Mouse (Mus musculus) neural tube, embryonic 14.5 days (tissue): ENCODE results near the gene Negr1. TPM values are rescaled to one million over a fixed set of nuclear protein-coding genes. Genes with fewer than 3 reads are reported as not detected.

Source experiments
- ATAC-seq: fragments of 200-750 bp; cut with Nextera tagmentation; 2 replicates; pipeline ENCODE4 v1.8.0; 2017; ENCODE audit warnings: low read depth, mild to moderate bottlenecking, moderate TSS enrichment, moderate library complexity
- H3K27ac ChIP-seq: fragments of 300-500 bp; sonication (generic); 2 replicates; pipeline ENCODE4 v1.5.1; 2014; ENCODE audit warnings: low read depth, mild to moderate bottlenecking, control low read depth, low read length, moderate library complexity, mixed read lengths
- H3K27me3 ChIP-seq: fragments of 300-500 bp; sonication (generic); 2 replicates; pipeline ENCODE4 v1.6.1; 2014; ENCODE audit warnings: low read length; ENCODE audit not compliant: control insufficient read depth, insufficient read depth
- H3K36me3 ChIP-seq: fragments of 300-500 bp; sonication (generic); 2 replicates; pipeline ENCODE4 v1.6.1; 2014; ENCODE audit warnings: low read length, mixed read lengths; ENCODE audit not compliant: control insufficient read depth, insufficient read depth
- H3K4me1 ChIP-seq: fragments of 300-500 bp; sonication (generic); 2 replicates; pipeline ENCODE4 v1.6.1; 2014; ENCODE audit warnings: low read length; ENCODE audit not compliant: control insufficient read depth, insufficient read depth
- H3K4me2 ChIP-seq: fragments of 300-500 bp; sonication (generic); 2 replicates; pipeline ENCODE4 v1.6.1; 2014; ENCODE audit warnings: mild to moderate bottlenecking, low read depth, low read length, control low read depth
- H3K4me3 ChIP-seq: fragments of 300-500 bp; sonication (generic); 2 replicates; pipeline ENCODE4 v1.5.1; 2014; ENCODE audit warnings: low read depth, low read length, control low read depth, mixed read lengths
- H3K9ac ChIP-seq: fragments of 300-500 bp; sonication (generic); replicated peaks from 2 replicates; pipeline ENCODE4 v1.6.1; 2014; ENCODE audit warnings: low read depth, mild to moderate bottlenecking, control low read depth, low read length, mixed read lengths
- H3K9me3 ChIP-seq: fragments of 300-500 bp; sonication (generic); 2 replicates; pipeline ENCODE4 v1.6.1; 2016; ENCODE audit warnings: low read length; ENCODE audit not compliant: control insufficient read depth
- WGBS: fragments of 180-500 bp; shearing (Covaris S2); extraction: QIAGEN DNeasy Blood & Tissue Kit; methylation state at CpG from one replicate; pipeline ENCODE4 v1.1.7; 2014; 5-methylcytosine and 5-hydroxymethylcytosine counted together
- polyA plus RNA-seq: library from polyadenylated mRNA; unstranded; fragments of >200 nt; fragmentation: Nextera tagmentation; extraction: Ambion mirVana; gene quantifications from 2 replicates; pipeline ENCODE4 v1.2.1, GENCODE M21; 2014

Negr1 gene
- polyA plus RNA-seq, 1 experiment from 2014 or later, result 47.7 TPM

DNA sequence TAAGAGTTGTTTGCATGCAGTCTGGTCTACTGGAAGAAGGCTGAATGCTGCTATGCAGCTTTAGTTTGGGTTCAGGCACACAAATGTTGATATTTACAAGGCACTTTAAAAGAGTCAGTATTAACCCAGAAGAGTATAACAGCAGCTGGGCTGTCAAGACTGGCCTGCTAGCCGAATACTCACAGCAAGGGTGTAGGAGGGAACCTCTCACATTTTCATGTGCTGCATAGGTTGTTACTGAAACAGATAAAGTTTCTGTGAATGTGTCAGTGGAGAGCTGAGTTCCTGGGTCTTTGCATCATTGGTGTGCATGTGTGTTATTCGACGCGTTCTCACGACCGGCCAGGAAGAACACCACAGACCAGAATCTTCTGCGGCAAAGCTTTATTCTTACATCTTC lies 237.6 kb downstream of the Negr1 start:
- 94% methylated on average over 7 of the region's 7 CpGs for WGBS
- no peak overlapping the region for H3K27ac ChIP-seq
- H3K9me3 ChIP-seq, result no peaks in the 10 kb centered on the region
- H3K4me1 ChIP-seq, result no peaks in the 10 kb centered on the region
- H3K9ac ChIP-seq, result no peak overlapping the region
- H3K27me3 ChIP-seq, result no peaks in the 10 kb centered on the region
- no peak for ATAC-seq
- H3K4me3 ChIP-seq, result no peak overlapping the region
- no peak overlapping the region for H3K4me2 ChIP-seq
- H3K36me3 ChIP-seq, result no peaks in the 10 kb centered on the region

DNA sequence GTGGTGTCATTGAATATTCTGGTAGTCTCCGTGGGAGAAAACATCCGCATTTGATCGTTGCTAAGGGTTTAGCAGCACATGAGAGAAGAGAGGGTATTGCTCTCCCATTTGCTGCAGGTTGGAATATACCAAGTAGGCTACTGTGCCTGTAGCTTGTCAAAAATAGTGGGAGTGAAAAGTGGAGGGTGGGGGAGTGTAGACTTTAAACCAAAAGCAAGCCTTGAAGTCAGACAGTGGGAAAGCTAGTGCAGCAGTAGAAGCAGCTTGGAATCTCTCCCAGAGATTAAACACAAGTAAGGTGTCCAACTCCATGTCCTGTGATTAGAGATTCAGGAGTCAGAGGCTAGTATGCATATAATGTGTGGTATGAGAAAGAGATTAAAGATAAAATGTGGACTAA lies 248.2 kb downstream of the Negr1 start:
- no peak overlapping the region for H3K4me3 ChIP-seq
- no peak overlapping the region for H3K27ac ChIP-seq
- no peaks in the 10 kb centered on the region for H3K4me1 ChIP-seq
- H3K4me2 ChIP-seq, result no peak overlapping the region
- no peak overlapping the region for H3K9ac ChIP-seq
- H3K36me3 ChIP-seq, result no peaks in the 10 kb centered on the region
- no peaks in the 10 kb centered on the region for H3K27me3 ChIP-seq
- no peak for ATAC-seq
- WGBS, result 92% methylated on average over 3 of the region's 3 CpGs
- H3K9me3 ChIP-seq, result no peaks in the 10 kb centered on the region

GRCm38 (mm10) chr3:156816938-156817337 lies 255.3 kb downstream of the Negr1 start:
- no peaks in the 10 kb centered on the region for H3K36me3 ChIP-seq
- H3K9ac ChIP-seq, result no peak overlapping the region
- no peak overlapping the region for H3K4me3 ChIP-seq
- H3K4me1 ChIP-seq, result no peaks in the 10 kb centered on the region
- H3K27me3 ChIP-seq, result no peaks in the 10 kb centered on the region
- H3K9me3 ChIP-seq, result no peaks in the 10 kb centered on the region
- no peak overlapping the region for H3K4me2 ChIP-seq
- H3K27ac ChIP-seq, result no peak overlapping the region
- no peak for ATAC-seq

DNA sequence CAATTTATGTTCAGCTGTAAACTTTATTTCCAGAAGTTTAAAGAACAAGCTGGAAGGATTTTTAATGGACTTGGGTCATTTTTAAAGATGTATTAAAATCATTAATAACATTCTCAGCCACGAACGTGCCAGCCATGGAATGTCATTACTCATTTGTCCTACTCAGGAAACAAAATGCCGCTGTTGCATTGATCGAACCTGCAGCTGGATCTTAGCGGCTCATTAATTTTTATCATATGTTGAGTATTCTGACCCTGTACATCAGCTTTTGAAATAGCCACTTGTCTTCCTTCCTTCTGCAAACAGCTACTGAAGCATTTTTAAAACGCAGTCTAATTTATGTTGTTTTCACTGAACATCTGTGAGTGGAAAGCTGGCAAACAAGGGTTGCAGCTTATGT lies 255.9 kb downstream of the Negr1 start:
- WGBS, result 53% methylated on average over 6 of the region's 6 CpGs
- Histone ChIP-seq H3K4me3 (no peak overlapping the region), H3K27me3 (no peaks in the 10 kb centered on the region), H3K4me2 (no peak overlapping the region), H3K4me1 (no peaks in the 10 kb centered on the region), H3K36me3 (no peaks in the 10 kb centered on the region), H3K27ac (no peak overlapping the region), H3K9me3 (no peaks in the 10 kb centered on the region), H3K9ac (no peak overlapping the region)
- ATAC-seq, result no peak

GRCm38 (mm10) chr3:156823039-156823438 lies 261.4 kb downstream of the Negr1 start:
- WGBS, result 81% methylated on average over 3 of the region's 3 CpGs
- H3K4me2 ChIP-seq, result no peak overlapping the region
- H3K4me3 ChIP-seq, result no peak overlapping the region
- no peak for ATAC-seq
- no peaks in the 10 kb centered on the region for H3K9me3 ChIP-seq
- no peaks in the 10 kb centered on the region for H3K4me1 ChIP-seq
- H3K36me3 ChIP-seq, result no peaks in the 10 kb centered on the region
- H3K9ac ChIP-seq, result no peak overlapping the region
- H3K27ac ChIP-seq, result no peak overlapping the region
- no peaks in the 10 kb centered on the region for H3K27me3 ChIP-seq

- H3K9ac ChIP-seq, result no peak overlapping the region
- no peaks in the 10 kb centered on the region for H3K36me3 ChIP-seq
- no peak overlapping the region for H3K27ac ChIP-seq
- no peaks in the 10 kb centered on the region for H3K27me3 ChIP-seq
- no peaks in the 10 kb centered on the region for H3K9me3 ChIP-seq
- no peaks in the 10 kb centered on the region for H3K4me1 ChIP-seq
- WGBS, result 35% methylated on average over 3 of the region's 3 CpGs
- no peak overlapping the region for H3K4me2 ChIP-seq
- ATAC-seq, result peak; percentile 54
- H3K4me3 ChIP-seq, result no peak overlapping the region
These were observed 272.3 kb downstream of the Negr1 start for GRCm38 (mm10) chr3:156833920-156834319.

DNA sequence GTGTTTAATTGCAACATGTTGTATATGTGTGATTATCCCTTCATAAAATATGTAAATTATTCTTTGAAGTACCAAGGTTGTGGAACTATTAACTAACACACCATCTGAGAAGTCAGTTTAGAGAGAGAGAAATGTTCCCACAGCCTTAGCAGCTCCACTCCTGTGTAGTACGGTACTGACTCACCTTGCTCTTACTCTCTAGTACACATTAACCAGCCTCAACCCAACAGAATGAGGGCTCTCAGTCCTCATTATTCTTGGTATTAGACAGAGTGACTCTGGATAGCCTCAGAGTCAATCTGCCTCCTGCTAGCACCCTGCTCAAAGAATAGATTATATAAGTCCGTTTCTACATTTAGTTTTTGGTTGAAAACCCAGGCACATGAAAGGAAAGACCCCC lies 277.0 kb downstream of the Negr1 start:
- Histone ChIP-seq H3K36me3 (no peaks in the 10 kb centered on the region), H3K9ac (no peak overlapping the region), H3K9me3 (no peaks in the 10 kb centered on the region), H3K27me3 (no peaks in the 10 kb centered on the region), H3K4me1 (no peaks in the 10 kb centered on the region), H3K4me2 (no peak overlapping the region), H3K27ac (no peak overlapping the region), H3K4me3 (no peak overlapping the region)
- 77% methylated on average over 2 of the region's 2 CpGs for WGBS
- no peak for ATAC-seq

DNA sequence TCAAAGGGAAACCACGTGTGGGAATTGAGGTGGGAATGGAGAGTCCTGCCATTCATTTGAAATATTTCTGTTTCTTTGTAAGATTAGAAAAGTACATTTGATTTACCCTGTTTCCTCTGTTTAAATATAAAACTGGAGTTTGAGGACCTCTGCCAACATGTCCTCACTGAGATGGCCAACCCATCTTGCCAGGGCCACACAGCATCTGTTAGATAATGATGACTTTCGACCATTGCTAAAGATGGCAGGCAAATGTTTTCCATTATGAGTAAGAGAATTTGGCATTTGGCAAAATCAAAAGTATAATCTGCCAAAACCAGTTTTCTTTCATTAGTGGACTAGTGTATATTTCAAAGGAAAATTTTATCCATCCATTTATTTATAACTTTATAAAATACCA lies 286.8 kb downstream of the Negr1 start:
- no peak overlapping the region for H3K4me2 ChIP-seq
- ATAC-seq, result no peak
- H3K27ac ChIP-seq, result no peak overlapping the region
- H3K27me3 ChIP-seq, result no peaks in the 10 kb centered on the region
- no peaks in the 10 kb centered on the region for H3K9me3 ChIP-seq
- H3K9ac ChIP-seq, result no peak overlapping the region
- no peak overlapping the region for H3K4me3 ChIP-seq
- WGBS, result 83% methylated on average over 2 of the region's 2 CpGs
- H3K36me3 ChIP-seq, result no peaks in the 10 kb centered on the region
- H3K4me1 ChIP-seq, result no peaks in the 10 kb centered on the region

DNA sequence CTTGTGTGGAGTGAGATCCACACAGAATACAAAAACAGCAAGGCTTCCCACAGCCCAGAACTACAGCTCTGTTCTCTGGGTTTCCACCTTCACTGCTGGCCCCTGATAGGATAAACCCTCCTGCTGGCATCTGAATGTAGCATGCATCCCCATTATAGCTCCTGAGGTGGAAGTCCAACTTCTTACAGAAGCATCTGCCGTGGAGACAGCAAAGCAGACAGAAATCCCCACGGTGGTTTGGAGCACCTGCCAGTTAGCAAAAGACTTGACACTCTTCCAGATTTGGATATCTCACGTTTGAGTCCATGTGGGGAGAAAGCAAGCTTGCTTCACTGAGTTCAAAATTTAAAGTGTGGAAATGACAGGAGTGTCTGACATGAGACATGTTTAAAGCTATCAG lies 290.3 kb downstream of the Negr1 start:
- Histone ChIP-seq H3K9ac (no peak overlapping the region), H3K9me3 (no peaks in the 10 kb centered on the region), H3K4me1 (no peaks in the 10 kb centered on the region), H3K36me3 (no peaks in the 10 kb centered on the region), H3K4me2 (no peak overlapping the region), H3K27ac (no peak overlapping the region), H3K4me3 (no peak overlapping the region), H3K27me3 (no peaks in the 10 kb centered on the region)
- 84% methylated on average over 3 of the region's 3 CpGs for WGBS
- no peak for ATAC-seq
